Mouse (Mus musculus) myocyte (in vitro differentiated cells): ENCODE measurements at regions not wholly inside any gene's neighbourhood (a gene's known extent, or its start where the extent isn't known, plus 50 kb on each side); places are given as distances from the start of the nearest gene placed in this dataset.

Source experiments
- CEBPB ChIP-seq: IDR thresholded peaks from 2 replicates; pipeline ENCODE4 v1.6.1; 2011; ENCODE audit warnings: mild to moderate bottlenecking, moderate library complexity; ENCODE audit not compliant: poor library complexity, insufficient read depth, severe bottlenecking
- E2F4 ChIP-seq: IDR thresholded peaks from one replicate; pipeline ENCODE4 v1.6.1; 2011; ENCODE audit warnings: mild to moderate bottlenecking, control low read depth, moderate library complexity; ENCODE audit not compliant: insufficient read depth
- MAX ChIP-seq: IDR thresholded peaks from one replicate; pipeline ENCODE4 v1.6.1; 2011; ENCODE audit warnings: low read depth, mild to moderate bottlenecking, control low read depth
- MYOD1 ChIP-seq, 3 experiments: IDR thresholded peaks; one replicate each; pipeline ENCODE4 v1.6.1; 2011; ENCODE audit warnings: control low read depth in 2 of 3, low read depth in 2 of 3, mild to moderate bottlenecking in 2 of 3, moderate library complexity in 1 of 3; ENCODE audit not compliant: insufficient read length in 2 of 3, control insufficient read depth in 1 of 3
- POLR2A ChIP-seq: IDR thresholded peaks from one replicate; pipeline ENCODE4 v1.6.1; 2011; ENCODE audit warnings: low read depth, mild to moderate bottlenecking, control low read depth, moderate library complexity; ENCODE audit not compliant: insufficient read length
- POLR2AphosphoS2 ChIP-seq: IDR thresholded peaks from one replicate; pipeline ENCODE4 v1.6.1; 2011; ENCODE audit warnings: low read depth, control low read depth; ENCODE audit not compliant: insufficient read length
- SRF ChIP-seq: IDR thresholded peaks from one replicate; pipeline ENCODE4 v1.6.1; 2011; ENCODE audit warnings: low read depth; ENCODE audit not compliant: control insufficient read depth, insufficient read length
- TCF12 ChIP-seq: IDR thresholded peaks from one replicate; pipeline ENCODE4 v1.6.1; 2011; ENCODE audit warnings: mild to moderate bottlenecking, control low read depth; ENCODE audit not compliant: poor library complexity, insufficient read depth, severe bottlenecking
- USF1 ChIP-seq: IDR thresholded peaks from one replicate; pipeline ENCODE4 v1.6.1; 2011; ENCODE audit warnings: low read depth, mild to moderate bottlenecking, control low read depth, moderate library complexity

GRCm38 (mm10) chr11:24328481-24328880 lies 250.6 kb downstream of the Bcl11a start:
- TF ChIP-seq POLR2AphosphoS2 (no peak), POLR2A (no peak), USF1 (no peak), E2F4 (no peak), TCF12 (no peak), MYOD1 (IDR thresholded peaks at IDR 0.05; ENCODE audit: control insufficient read depth in 1 of 3, insufficient read length in 2 of 3, low read depth in 2 of 3) (no peak), MAX (no peak), SRF (no peak), CEBPB (no peak)
